Mouse (Mus musculus) limb, embryonic 13.5 days (tissue): ENCODE measurements at regions not wholly inside any gene's neighbourhood (a gene's known extent, or its start where the extent isn't known, plus 50 kb on each side); places are given as distances from the start of the nearest gene placed in this dataset.

ENCODE experiments used
- ATAC-seq: fragments of 200-750 bp; cut with Nextera tagmentation; 2 replicates; pipeline ENCODE4 v1.8.0; 2017; ENCODE audit warnings: low read depth, moderate number of reproducible peaks, moderate TSS enrichment; ENCODE audit not compliant: low FRiP score
- H3K27ac ChIP-seq: fragments of 300-500 bp; sonication (generic); 2 replicates; pipeline ENCODE4 v1.5.1; 2015; ENCODE audit warnings: inconsistent platforms, mild to moderate bottlenecking, moderate library complexity
- H3K27me3 ChIP-seq: fragments of 300-500 bp; sonication (generic); 2 replicates; pipeline ENCODE4 v1.6.1; 2015; ENCODE audit warnings: mild to moderate bottlenecking, inconsistent platforms
- H3K36me3 ChIP-seq: fragments of 300-500 bp; sonication (generic); 2 replicates; pipeline ENCODE4 v1.6.1; 2015; ENCODE audit warnings: inconsistent platforms, mild to moderate bottlenecking, moderate library complexity
- H3K4me1 ChIP-seq: fragments of 300-500 bp; sonication (generic); 2 replicates; pipeline ENCODE4 v1.6.1; 2015; ENCODE audit warnings: inconsistent platforms
- H3K4me2 ChIP-seq: fragments of 300-500 bp; sonication (generic); replicated peaks from 2 replicates; pipeline ENCODE4 v1.6.1; 2015; ENCODE audit warnings: inconsistent platforms, mild to moderate bottlenecking, moderate library complexity
- H3K4me3 ChIP-seq: fragments of 300-500 bp; sonication (generic); 2 replicates; pipeline ENCODE4 v1.5.1; 2015; ENCODE audit warnings: moderate library complexity, mild to moderate bottlenecking, inconsistent platforms
- H3K9ac ChIP-seq: fragments of 300-500 bp; sonication (generic); 2 replicates; pipeline ENCODE4 v1.6.1; 2015; ENCODE audit warnings: mild to moderate bottlenecking, inconsistent platforms
- H3K9me3 ChIP-seq: fragments of 300-500 bp; sonication (generic); 2 replicates; pipeline ENCODE4 v1.6.1; 2016; ENCODE audit warnings: inconsistent platforms
- WGBS: fragments of 180-500 bp; shearing (Covaris S2); methylation state at CpG from one replicate; pipeline ENCODE4 v1.1.7; 2015; 5-methylcytosine and 5-hydroxymethylcytosine counted together

DNA sequence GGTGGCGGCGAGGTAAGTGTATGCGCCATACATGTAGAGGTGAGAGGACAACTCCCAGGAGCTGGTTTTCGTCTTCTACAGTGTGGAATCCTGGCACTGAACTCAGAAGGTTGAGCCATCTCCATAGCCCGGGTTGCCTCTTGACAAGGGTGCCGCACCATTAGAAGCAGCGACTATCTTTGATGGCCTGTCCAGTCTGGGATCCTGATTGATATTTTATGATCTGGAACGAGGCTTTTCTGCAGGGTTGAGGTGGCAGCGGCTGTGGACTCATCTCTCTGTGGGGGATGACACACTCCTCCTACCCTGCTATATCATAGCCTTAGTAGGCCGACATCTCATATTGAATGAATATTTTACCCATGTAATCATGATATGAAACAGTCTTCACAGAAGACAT is 191.0 kb upstream of the Fam241a start:
- H3K9me3 ChIP-seq: no peaks in the 10 kb centered on the region
- ATAC-seq: no peak
- H3K36me3 ChIP-seq: no peaks in the 10 kb centered on the region
- no peaks in the 10 kb centered on the region for H3K27me3 ChIP-seq
- 74% methylated on average over 10 of the region's 10 CpGs for WGBS
- no peak overlapping the region for H3K27ac ChIP-seq
- H3K4me1 ChIP-seq: no peaks in the 10 kb centered on the region
- H3K4me2 ChIP-seq: no peak overlapping the region
- no peak overlapping the region for H3K9ac ChIP-seq
- H3K4me3 ChIP-seq: no peak overlapping the region

DNA sequence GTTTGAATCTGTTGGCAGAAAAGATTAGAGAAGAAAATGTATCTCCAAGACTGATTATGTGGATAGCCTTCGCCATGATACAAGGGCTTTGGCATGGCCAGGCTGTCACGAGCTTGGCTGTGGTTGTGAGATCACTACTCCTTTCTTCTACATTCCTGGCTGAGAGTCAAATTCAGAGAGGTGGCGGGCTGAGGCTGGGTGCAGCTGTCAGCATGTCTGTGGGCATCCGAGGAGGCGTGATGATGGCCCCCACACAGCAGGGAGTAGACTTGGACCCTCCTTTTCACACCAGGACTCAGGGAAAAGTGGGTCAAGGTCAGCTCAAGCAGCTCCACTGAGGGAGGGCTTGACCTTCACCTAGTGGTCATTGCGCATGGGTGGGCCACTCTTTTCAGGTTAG is 186.3 kb upstream of the Fam241a start:
- no peaks in the 10 kb centered on the region for H3K9me3 ChIP-seq
- H3K4me3 ChIP-seq: no peak overlapping the region
- no peak overlapping the region for H3K9ac ChIP-seq
- no peaks in the 10 kb centered on the region for H3K4me1 ChIP-seq
- 80% methylated on average over 6 of the region's 6 CpGs for WGBS
- H3K27me3 ChIP-seq: no peaks in the 10 kb centered on the region
- H3K27ac ChIP-seq: no peak overlapping the region
- H3K4me2 ChIP-seq: no peak overlapping the region
- H3K36me3 ChIP-seq: no peaks in the 10 kb centered on the region
- no peak for ATAC-seq

DNA sequence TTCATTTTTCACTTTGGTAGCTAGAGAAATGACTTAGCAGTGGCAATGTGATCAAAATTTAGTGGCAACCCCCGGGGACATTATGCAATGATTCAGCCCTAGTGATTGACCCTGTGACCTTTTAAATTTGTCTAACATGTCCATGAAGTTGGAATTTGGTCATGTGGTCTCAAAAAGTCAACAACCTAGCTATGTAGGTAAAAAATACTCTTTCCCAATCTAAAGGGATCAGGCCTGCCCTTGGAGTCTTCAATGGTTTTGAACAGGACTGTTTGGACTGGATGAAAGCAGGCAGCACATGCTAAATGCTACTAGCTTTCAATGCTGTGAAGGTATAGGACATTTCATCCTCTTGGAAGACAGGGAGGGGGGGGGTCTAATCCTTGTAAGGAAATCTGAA is 185.3 kb upstream of the Fam241a start:
- Histone ChIP-seq H3K4me1 (no peaks in the 10 kb centered on the region), H3K36me3 (no peaks in the 10 kb centered on the region), H3K4me2 (no peak overlapping the region), H3K4me3 (no peak overlapping the region), H3K9ac (no peak overlapping the region), H3K27ac (no peak overlapping the region), H3K27me3 (no peaks in the 10 kb centered on the region), H3K9me3 (no peaks in the 10 kb centered on the region)
- 75% methylated on average over 1 of the region's 1 CpGs for WGBS
- ATAC-seq: no peak

DNA sequence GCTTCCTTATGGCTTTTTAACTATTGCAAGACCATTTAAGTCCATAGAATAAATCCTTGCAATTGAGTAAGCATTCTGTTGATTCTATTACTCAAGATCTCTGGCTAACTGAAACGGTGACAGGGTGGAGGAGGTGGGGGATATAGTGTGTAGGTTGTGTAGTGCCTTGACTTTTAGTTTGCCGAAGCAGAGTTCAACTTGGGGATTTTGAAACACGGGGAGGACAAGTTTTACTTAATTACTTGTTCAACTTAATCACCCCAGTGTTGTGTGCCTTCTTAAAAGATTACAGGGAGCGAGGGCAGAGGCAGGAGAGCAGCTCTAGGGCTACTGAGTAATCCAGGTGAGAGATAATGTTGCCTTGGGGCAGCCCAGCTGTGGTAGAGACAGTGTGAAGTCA is 171.7 kb upstream of the Fam241a start:
- WGBS: 68% methylated on average over 4 of the region's 4 CpGs
- no peak overlapping the region for H3K4me2 ChIP-seq
- no peaks in the 10 kb centered on the region for H3K4me1 ChIP-seq
- H3K4me3 ChIP-seq: no peak overlapping the region
- H3K36me3 ChIP-seq: no peaks in the 10 kb centered on the region
- no peak overlapping the region for H3K27ac ChIP-seq
- H3K9ac ChIP-seq: no peak overlapping the region
- no peaks in the 10 kb centered on the region for H3K9me3 ChIP-seq
- no peaks in the 10 kb centered on the region for H3K27me3 ChIP-seq
- no peak for ATAC-seq

DNA sequence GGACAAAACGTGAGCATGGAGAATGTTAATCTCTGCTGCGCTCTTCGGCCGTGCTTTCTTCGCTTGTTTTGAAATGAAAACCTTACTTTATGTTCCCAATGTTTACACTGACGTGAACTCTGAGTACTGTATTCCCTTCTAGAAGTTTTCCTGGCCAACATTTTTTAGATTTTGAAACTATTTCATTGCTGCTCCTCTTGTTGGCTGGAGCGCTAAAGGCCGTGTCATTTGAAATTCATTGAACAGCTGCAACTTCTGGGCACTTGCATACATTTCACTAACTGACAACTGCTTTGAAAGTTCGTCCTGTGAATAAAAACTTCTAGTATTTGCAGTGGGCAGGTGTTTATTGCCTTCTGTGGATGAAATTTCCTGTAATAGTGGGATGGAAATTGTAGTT is 157.9 kb upstream of the Fam241a start:
- no peaks in the 10 kb centered on the region for H3K9me3 ChIP-seq
- H3K4me3 ChIP-seq: no peak overlapping the region
- no peak for ATAC-seq
- H3K9ac ChIP-seq: no peak overlapping the region
- no peaks in the 10 kb centered on the region for H3K4me1 ChIP-seq
- no peaks in the 10 kb centered on the region for H3K27me3 ChIP-seq
- no peak overlapping the region for H3K27ac ChIP-seq
- WGBS: 67% methylated on average over 9 of the region's 9 CpGs
- H3K36me3 ChIP-seq: no peaks in the 10 kb centered on the region
- no peak overlapping the region for H3K4me2 ChIP-seq

DNA sequence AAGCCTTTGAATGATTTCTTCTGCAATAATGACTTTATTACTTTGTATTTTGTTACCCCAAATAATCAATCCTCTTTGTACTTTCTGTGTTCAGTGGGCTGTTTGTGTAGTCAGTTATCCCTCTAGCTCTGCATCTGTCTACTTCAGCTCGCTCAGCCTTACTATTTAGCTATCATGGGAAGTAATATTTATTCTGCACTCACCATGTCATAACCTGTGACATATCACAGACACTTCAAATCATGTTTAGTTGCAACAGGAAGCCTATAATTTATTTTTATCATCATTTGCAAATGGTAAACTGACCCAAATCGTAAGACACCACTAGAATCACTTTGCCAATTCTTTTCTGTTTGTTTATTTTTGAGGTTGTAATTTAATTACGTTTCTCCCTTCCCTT is 147.6 kb upstream of the Fam241a start:
- H3K27ac ChIP-seq: no peak overlapping the region
- no peaks in the 10 kb centered on the region for H3K9me3 ChIP-seq
- H3K4me1 ChIP-seq: peaks cover 9% of the 10 kb centered on the region
- H3K36me3 ChIP-seq: no peaks in the 10 kb centered on the region
- H3K27me3 ChIP-seq: no peaks in the 10 kb centered on the region
- no peak overlapping the region for H3K4me2 ChIP-seq
- no peak overlapping the region for H3K4me3 ChIP-seq
- no peak overlapping the region for H3K9ac ChIP-seq
- no peak for ATAC-seq
- 82% methylated on average over 3 of the region's 3 CpGs for WGBS

DNA sequence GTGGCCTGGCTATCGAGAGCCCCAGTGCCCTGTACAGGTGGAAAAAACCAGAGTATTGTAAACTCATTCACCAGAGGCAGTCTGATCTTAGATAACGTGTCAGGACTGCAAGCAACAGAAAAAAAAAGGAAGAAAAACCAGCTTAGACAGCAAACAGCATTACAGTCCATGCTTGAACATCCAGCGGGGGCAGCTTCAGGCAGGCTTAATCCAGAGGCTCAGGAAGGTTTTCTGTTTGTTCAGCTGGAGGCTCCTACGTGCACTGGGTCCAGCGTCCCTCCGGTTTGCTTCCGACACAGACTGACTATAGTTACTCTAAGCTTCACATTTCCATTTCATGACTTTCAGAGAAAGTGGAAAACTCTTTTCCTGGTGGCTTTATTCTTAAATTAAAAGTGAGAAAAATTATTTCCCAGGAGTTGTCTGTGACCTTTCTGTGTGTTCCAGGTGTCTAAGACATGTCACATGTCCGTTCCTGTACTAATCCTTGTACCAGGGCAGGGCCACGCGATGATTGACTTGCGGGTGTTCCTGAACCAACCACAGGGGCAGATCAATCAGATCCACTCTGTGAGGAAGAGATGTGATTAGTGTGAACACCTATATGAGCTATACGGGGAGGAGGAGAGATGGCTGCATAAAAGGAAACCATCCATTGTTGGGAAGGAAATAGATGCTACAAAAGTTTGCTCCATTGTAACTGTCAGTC is 144.4 kb upstream of the Fam241a start:
- H3K4me3 ChIP-seq: no peak overlapping the region
- ATAC-seq: no peak
- H3K9ac ChIP-seq: no peak overlapping the region
- peak overlapping the region; percentile 39; the same call in 1 of the 2 replicates for H3K27ac ChIP-seq
- no peaks in the 10 kb centered on the region for H3K9me3 ChIP-seq
- H3K36me3 ChIP-seq: no peaks in the 10 kb centered on the region
- H3K4me2 ChIP-seq: no peak overlapping the region
- peaks cover 9% of the 10 kb centered on the region for H3K4me1 ChIP-seq
- WGBS: 43% methylated on average over 12 of the region's 12 CpGs
- H3K27me3 ChIP-seq: no peaks in the 10 kb centered on the region

DNA sequence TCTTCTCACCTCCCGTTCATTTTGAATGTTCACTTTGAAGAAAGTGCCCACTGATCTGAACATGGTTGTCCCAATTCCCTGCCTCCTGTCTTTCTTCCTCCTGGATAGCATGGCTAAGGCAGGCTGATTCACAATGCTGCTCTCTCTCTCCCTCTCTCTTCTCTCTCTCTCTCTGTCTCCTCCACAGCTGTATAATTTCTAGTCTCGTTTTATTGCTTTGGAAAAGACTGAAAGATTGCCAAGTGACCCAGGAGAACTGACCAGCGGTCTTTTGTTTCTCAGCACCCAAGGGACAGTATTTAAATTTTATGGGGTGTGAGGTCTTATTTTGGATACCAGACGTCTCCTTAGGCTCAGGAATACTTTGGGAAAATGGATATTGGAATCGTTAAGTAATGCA is 143.1 kb upstream of the Fam241a start:
- Histone ChIP-seq H3K27ac (no peak overlapping the region; the same call in 1 of the 2 replicates), H3K4me3 (no peak overlapping the region), H3K9me3 (no peaks in the 10 kb centered on the region), H3K27me3 (no peaks in the 10 kb centered on the region), H3K9ac (no peak overlapping the region), H3K36me3 (no peaks in the 10 kb centered on the region), H3K4me1 (peaks cover 9% of the 10 kb centered on the region), H3K4me2 (no peak overlapping the region)
- ATAC-seq: peak; percentile 49; the same call in 1 of the 2 replicates
- 26% methylated on average over 5 of the region's 5 CpGs for WGBS

DNA sequence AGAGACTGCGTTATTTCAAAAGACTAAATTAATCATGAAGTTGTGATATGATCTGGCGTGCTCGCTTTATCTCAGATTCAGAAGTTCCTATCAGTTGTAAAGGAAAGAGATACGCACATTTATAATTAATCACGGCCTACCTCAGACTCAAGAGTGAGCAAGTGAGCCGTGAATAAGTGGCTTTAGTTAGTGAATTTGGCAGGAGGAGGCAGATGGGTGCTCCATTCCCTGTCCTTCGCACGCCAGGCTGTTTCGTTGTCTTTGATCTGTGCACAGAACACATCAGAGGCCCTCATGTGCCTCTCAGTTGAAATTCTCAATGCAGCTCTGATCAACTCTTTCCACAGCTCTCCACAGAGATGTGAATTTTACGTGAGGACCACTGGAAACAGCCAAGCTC is 140.4 kb upstream of the Fam241a start:
- 70% methylated on average over 10 of the region's 10 CpGs for WGBS
- no peak overlapping the region for H3K27ac ChIP-seq
- 0 out of 2 replicates have a peak, but pooled peaks have one; percentile 32 for ATAC-seq

DNA sequence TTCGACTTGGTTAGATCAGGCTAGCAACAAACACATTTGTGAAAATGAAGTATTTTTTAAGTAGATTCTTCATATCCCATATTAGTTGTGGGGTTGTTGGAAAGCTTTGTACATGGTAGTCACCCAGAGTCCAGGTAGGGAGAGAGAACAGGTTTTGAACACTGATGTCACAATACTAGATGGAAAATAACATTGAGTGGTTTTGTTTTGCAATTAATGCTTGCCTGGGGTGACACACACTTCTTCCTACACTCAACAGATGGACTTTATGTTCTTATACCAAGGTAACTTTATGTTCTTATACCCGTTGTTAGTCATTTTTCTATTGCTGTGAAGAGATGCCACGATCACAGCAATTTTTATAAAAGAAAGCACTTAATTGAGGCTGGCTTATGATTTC is 134.2 kb upstream of the Fam241a start:
- Histone ChIP-seq H3K4me3 (no peak overlapping the region), H3K4me2 (no peak overlapping the region), H3K27ac (no peak overlapping the region), H3K9ac (no peak overlapping the region), H3K36me3 (no peaks in the 10 kb centered on the region), H3K4me1 (no peaks in the 10 kb centered on the region), H3K9me3 (no peaks in the 10 kb centered on the region), H3K27me3 (peaks cover 7% of the 10 kb centered on the region; the same call in 1 of the 2 replicates)
- 88% methylated on average over 3 of the region's 3 CpGs for WGBS
- no peak for ATAC-seq

More for the DNA sequence above, 140.4 kb upstream of the Fam241a start:
- Histone ChIP-seq H3K4me3 (no peak overlapping the region), H3K36me3 (no peaks in the 10 kb centered on the region), H3K9ac (no peak overlapping the region), H3K4me2 (no peak overlapping the region), H3K9me3 (no peaks in the 10 kb centered on the region), H3K27me3 (no peaks in the 10 kb centered on the region), H3K4me1 (peaks cover 9% of the 10 kb centered on the region)

DNA sequence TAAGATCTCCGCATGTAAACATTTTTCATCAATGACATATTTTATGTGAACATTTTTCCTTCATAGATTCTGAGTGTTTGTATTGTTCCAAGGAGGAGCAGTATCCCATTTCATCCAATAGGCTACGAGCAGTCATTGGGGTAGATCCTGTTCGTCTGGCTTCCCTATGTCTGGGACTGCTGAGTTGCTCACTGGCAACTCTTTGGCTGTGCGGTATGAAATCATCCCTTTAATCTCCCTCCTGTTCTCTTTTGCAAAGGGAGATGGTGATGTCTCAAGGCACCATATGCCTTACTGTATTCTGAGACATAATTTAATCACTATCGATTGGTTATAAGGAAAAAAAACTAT is 133.4 kb upstream of the Fam241a start:
- H3K9me3 ChIP-seq: no peaks in the 10 kb centered on the region
- 59% methylated on average over 5 of the region's 5 CpGs for WGBS
- H3K27me3 ChIP-seq: peaks cover 7% of the 10 kb centered on the region; the same call in 1 of the 2 replicates
- no peak overlapping the region for H3K4me2 ChIP-seq
- no peaks in the 10 kb centered on the region for H3K4me1 ChIP-seq
- no peak overlapping the region for H3K27ac ChIP-seq
- no peaks in the 10 kb centered on the region for H3K36me3 ChIP-seq
- peak; percentile 79 for ATAC-seq
- no peak overlapping the region for H3K4me3 ChIP-seq
- no peak overlapping the region for H3K9ac ChIP-seq

DNA sequence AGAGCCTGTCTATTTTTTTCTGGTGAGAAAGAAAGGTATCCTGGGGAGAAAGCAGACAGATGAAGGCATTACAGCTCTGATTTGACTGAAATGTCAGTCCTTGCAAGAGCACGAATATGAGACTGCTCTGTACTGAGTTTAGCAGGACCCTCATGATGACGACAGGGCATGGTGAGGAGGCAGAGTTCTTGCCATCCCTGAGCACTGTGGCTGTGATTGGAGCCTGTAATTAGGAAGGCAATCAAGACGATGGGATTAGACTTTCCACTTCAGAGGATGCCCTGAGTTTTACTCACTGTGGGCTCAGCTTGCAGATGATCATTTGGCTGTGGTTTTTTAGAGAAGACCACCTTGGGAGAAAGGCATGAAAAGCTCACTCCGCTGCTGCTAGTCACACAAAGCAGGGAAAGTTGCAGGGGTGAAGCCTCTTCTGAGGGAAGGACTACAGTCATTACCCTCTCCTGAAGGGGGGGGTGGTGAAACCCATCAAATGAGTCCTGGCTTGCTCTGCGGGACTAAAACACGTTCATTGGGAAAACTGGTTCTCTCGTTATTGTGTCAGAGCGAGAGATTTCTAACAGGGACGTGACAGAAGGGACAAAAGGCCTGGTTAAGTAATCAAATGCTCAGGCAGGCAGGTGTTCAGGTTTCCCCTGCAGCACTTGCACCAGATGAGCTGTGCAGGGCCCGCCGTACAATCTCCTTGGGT is 132.9 kb upstream of the Fam241a start:
- no peaks in the 10 kb centered on the region for H3K9me3 ChIP-seq
- WGBS: 24% methylated on average over 11 of the region's 11 CpGs
- no peaks in the 10 kb centered on the region for H3K4me1 ChIP-seq
- H3K36me3 ChIP-seq: no peaks in the 10 kb centered on the region
- H3K27me3 ChIP-seq: peaks cover 7% of the 10 kb centered on the region; the same call in 1 of the 2 replicates
- H3K9ac ChIP-seq: no peak overlapping the region
- ATAC-seq: peak; percentile 86
- H3K27ac ChIP-seq: no peak overlapping the region
- no peak overlapping the region for H3K4me3 ChIP-seq
- no peak overlapping the region for H3K4me2 ChIP-seq

DNA sequence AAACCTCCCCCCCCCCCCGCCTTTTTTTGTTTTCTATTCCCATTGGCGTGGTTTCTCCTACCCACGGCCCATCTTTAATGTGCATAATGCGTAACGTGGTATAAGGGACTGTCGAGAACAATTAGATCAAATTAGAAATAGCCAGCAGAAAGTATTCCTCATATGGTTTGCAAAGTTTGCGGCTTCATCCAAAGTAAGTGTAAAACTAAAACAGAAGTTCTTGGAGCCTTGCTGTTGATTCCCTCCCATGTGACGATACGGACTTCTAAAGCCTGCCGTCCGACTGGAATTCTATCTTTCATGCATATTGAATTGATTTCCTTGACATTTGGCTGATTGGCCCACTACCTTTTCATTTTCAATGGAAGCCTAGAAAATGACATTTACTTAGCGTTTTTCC is 128.7 kb upstream of the Fam241a start:
- no peaks in the 10 kb centered on the region for H3K9me3 ChIP-seq
- H3K9ac ChIP-seq: no peak overlapping the region
- H3K4me1 ChIP-seq: no peaks in the 10 kb centered on the region
- peaks cover 7% of the 10 kb centered on the region; the same call in 1 of the 2 replicates for H3K27me3 ChIP-seq
- H3K36me3 ChIP-seq: no peaks in the 10 kb centered on the region
- no peak overlapping the region for H3K4me2 ChIP-seq
- no peak for ATAC-seq
- H3K27ac ChIP-seq: no peak overlapping the region
- WGBS: 77% methylated on average over 12 of the region's 12 CpGs
- no peak overlapping the region for H3K4me3 ChIP-seq
